Mouse (Mus musculus) limb, embryonic 10.5 days (tissue): ENCODE measurements around the gene P4ha3. TPM values are rescaled to one million over a fixed set of nuclear protein-coding genes. Genes with fewer than 3 reads are reported as not detected.
"Not testable (repeated sequence)": the region's sequence is repeated elsewhere in the genome, so short reads cannot be mapped to it uniquely, and the experiment has no call there.

Source experiments
- DNase-seq: peaks from one replicate; pipeline ENCODE4 v3.0.0-alpha.2; 2017; ENCODE audit warnings: low spot score
- H3K27ac ChIP-seq: fragments of 300-500 bp; sonication (generic); 2 replicates; pipeline ENCODE4 v1.5.1; 2016; ENCODE audit warnings: mild to moderate bottlenecking
- H3K27me3 ChIP-seq: fragments of 300-500 bp; sonication (generic); 2 replicates; pipeline ENCODE4 v1.6.1; 2016; ENCODE audit warnings: low read depth, mild to moderate bottlenecking; ENCODE audit not compliant: poor library complexity, severe bottlenecking
- H3K36me3 ChIP-seq: fragments of 300-500 bp; sonication (generic); 2 replicates; pipeline ENCODE4 v1.6.1; 2016; ENCODE audit warnings: mild to moderate bottlenecking, moderate library complexity
- H3K4me1 ChIP-seq: fragments of 300-500 bp; sonication (generic); 2 replicates; pipeline ENCODE4 v1.6.1; 2016
- H3K4me3 ChIP-seq: fragments of 300-500 bp; sonication (generic); 2 replicates; pipeline ENCODE4 v1.5.1; 2016; ENCODE audit warnings: mild to moderate bottlenecking, moderate library complexity
- H3K9me3 ChIP-seq: fragments of 300-500 bp; sonication (generic); replicated peaks from 2 replicates; pipeline ENCODE4 v1.6.1; 2016; ENCODE audit warnings: mild to moderate bottlenecking
- WGBS: fragments of 180-500 bp; shearing (Covaris S2); methylation state at CpG from one replicate; pipeline ENCODE4 v1.1.7; 2016; 5-methylcytosine and 5-hydroxymethylcytosine counted together
- polyA plus RNA-seq: library from polyadenylated mRNA; unstranded; fragments of >200 nt; fragmentation: Nextera tagmentation; extraction: Ambion mirVana; gene quantifications from 2 replicates; pipeline ENCODE4 v1.2.1, GENCODE M21; 2016

P4ha3 gene
- polyA plus RNA-seq, result 1.1 and 2.4 TPM in 2 replicates

- under 1% methylated on average over 52 of the region's 53 CpGs for WGBS
- Histone ChIP-seq H3K27me3 (peaks cover 59% of the 10 kb centered on the region), H3K36me3 (no peaks in the 10 kb centered on the region), H3K4me1 (peaks cover 37% of the 10 kb centered on the region), H3K27ac (peak within 1 kb of the TSS; percentile 89), H3K9me3 (no peaks in the 10 kb centered on the region), H3K4me3 (peak within 1 kb of the TSS; percentile 73)
- DNase-seq, result peak; percentile 67
Measured at GRCm38 (mm10) chr7:100285383-100285782, at the start of gene P4ha3. P4ha3 (plus strand) TSS chr7:100285520.

- WGBS, result 94% methylated on average over 1 of the region's 1 CpGs
Measured at GRCm38 (mm10) chr7:100238271-100238670, 47.0 kb upstream of the P4ha3 start.

GRCm38 (mm10) chr7:100240601-100241000 lies 44.7 kb upstream of the P4ha3 start:
- 65% methylated on average over 2 of the region's 2 CpGs for WGBS
- no peaks in the 10 kb centered on the region for H3K9me3 ChIP-seq
- H3K36me3 ChIP-seq, result no peaks in the 10 kb centered on the region
- no peak for DNase-seq
- H3K4me3 ChIP-seq, result no peak overlapping the region
- H3K4me1 ChIP-seq, result peaks cover 5% of the 10 kb centered on the region
- no peak overlapping the region for H3K27ac ChIP-seq
- H3K27me3 ChIP-seq, result no peaks in the 10 kb centered on the region

More at GRCm38 (mm10) chr7:100238271-100238670, 47.0 kb upstream of the P4ha3 start:
- Histone ChIP-seq H3K27ac (no peak overlapping the region), H3K27me3 (no peaks in the 10 kb centered on the region), H3K4me1 (peaks cover 5% of the 10 kb centered on the region), H3K4me3 (no peak overlapping the region), H3K36me3 (no peaks in the 10 kb centered on the region), H3K9me3 (no peaks in the 10 kb centered on the region)
- no peak for DNase-seq

GRCm38 (mm10) chr7:100243007-100243406 lies 42.3 kb upstream of the P4ha3 start:
- no peak for DNase-seq
- Histone ChIP-seq H3K4me3 (no peak overlapping the region), H3K27ac (no peak overlapping the region), H3K4me1 (peaks cover 5% of the 10 kb centered on the region), H3K27me3 (no peaks in the 10 kb centered on the region), H3K9me3 (no peaks in the 10 kb centered on the region), H3K36me3 (no peaks in the 10 kb centered on the region)
- 88% methylated on average over 1 of the region's 1 CpGs for WGBS

- 91% methylated on average over 4 of the region's 4 CpGs for WGBS
- Histone ChIP-seq H3K36me3 (no peaks in the 10 kb centered on the region), H3K27me3 (no peaks in the 10 kb centered on the region), H3K4me3 (no peak overlapping the region), H3K27ac (no peak overlapping the region), H3K4me1 (peaks cover 5% of the 10 kb centered on the region), H3K9me3 (no peaks in the 10 kb centered on the region)
- no peak for DNase-seq
Measured at GRCm38 (mm10) chr7:100244225-100244624, 41.1 kb upstream of the P4ha3 start.

- no peak for DNase-seq
- no peaks in the 10 kb centered on the region for H3K27me3 ChIP-seq
- H3K9me3 ChIP-seq, result no peaks in the 10 kb centered on the region
- no peak overlapping the region for H3K27ac ChIP-seq
- H3K4me1 ChIP-seq, result peaks cover 4% of the 10 kb centered on the region
- H3K36me3 ChIP-seq, result no peaks in the 10 kb centered on the region
- 94% methylated on average over 3 of the region's 3 CpGs for WGBS
- H3K4me3 ChIP-seq, result no peak overlapping the region
Measured at GRCm38 (mm10) chr7:100245176-100245575, 40.1 kb upstream of the P4ha3 start.

- DNase-seq, result no peak
Measured at GRCm38 (mm10) chr7:100250667-100251066, 34.7 kb upstream of the P4ha3 start.

GRCm38 (mm10) chr7:100262350-100262749 lies 23.0 kb upstream of the P4ha3 start:
- H3K27ac ChIP-seq, result no peak overlapping the region
- H3K4me3 ChIP-seq, result no peak overlapping the region
- H3K9me3 ChIP-seq, result no peaks in the 10 kb centered on the region
- DNase-seq, result no peak
- no peaks in the 10 kb centered on the region for H3K4me1 ChIP-seq
- H3K27me3 ChIP-seq, result no peaks in the 10 kb centered on the region
- H3K36me3 ChIP-seq, result peaks cover 11% of the 10 kb centered on the region
- WGBS, result 92% methylated on average over 3 of the region's 3 CpGs

More at GRCm38 (mm10) chr7:100250667-100251066, 34.7 kb upstream of the P4ha3 start:
- H3K4me1 ChIP-seq, result no peaks in the 10 kb centered on the region
- H3K27me3 ChIP-seq, result no peaks in the 10 kb centered on the region
- H3K27ac ChIP-seq, result no peak overlapping the region
- H3K36me3 ChIP-seq, result peaks cover 21% of the 10 kb centered on the region
- 92% methylated on average over 5 of the region's 5 CpGs for WGBS
- no peaks in the 10 kb centered on the region for H3K9me3 ChIP-seq
- no peak overlapping the region for H3K4me3 ChIP-seq

- H3K36me3 ChIP-seq, result peaks cover 15% of the 10 kb centered on the region
- 45% methylated on average over 17 of the region's 17 CpGs for WGBS
- DNase-seq, H3K27ac ChIP-seq, H3K4me3 ChIP-seq, H3K9me3 ChIP-seq, H3K27me3 ChIP-seq, H3K4me1 ChIP-seq: not testable (repeated sequence)
Measured at GRCm38 (mm10) chr7:100264934-100265333, 20.4 kb upstream of the P4ha3 start.

- H3K36me3 ChIP-seq, result peaks cover 8% of the 10 kb centered on the region; the same call in 1 of the 2 replicates
- H3K27me3 ChIP-seq, result no peaks in the 10 kb centered on the region
- WGBS, result 96% methylated on average over 8 of the region's 8 CpGs
- H3K4me3 ChIP-seq, result no peak overlapping the region
- no peaks in the 10 kb centered on the region for H3K4me1 ChIP-seq
- no peak for DNase-seq
- H3K9me3 ChIP-seq, result no peaks in the 10 kb centered on the region
- no peak overlapping the region for H3K27ac ChIP-seq
Measured at GRCm38 (mm10) chr7:100272369-100272768, 13.0 kb upstream of the P4ha3 start.

- 86% methylated on average over 6 of the region's 6 CpGs for WGBS
- no peak for DNase-seq
Measured at GRCm38 (mm10) chr7:100274507-100274906, 10.8 kb upstream of the P4ha3 start.

GRCm38 (mm10) chr7:100276397-100276796 lies 8.9 kb upstream of the P4ha3 start:
- H3K27me3 ChIP-seq, result no peaks in the 10 kb centered on the region

More at GRCm38 (mm10) chr7:100274507-100274906, 10.8 kb upstream of the P4ha3 start:
- Histone ChIP-seq H3K4me3 (no peak overlapping the region), H3K27ac (no peak overlapping the region), H3K27me3 (no peaks in the 10 kb centered on the region), H3K9me3 (no peaks in the 10 kb centered on the region), H3K4me1 (no peaks in the 10 kb centered on the region), H3K36me3 (peaks cover 4% of the 10 kb centered on the region; the same call in 1 of the 2 replicates)

GRCm38 (mm10) chr7:100279803-100280202 lies 5.5 kb upstream of the P4ha3 start:
- Histone ChIP-seq H3K36me3 (no peaks in the 10 kb centered on the region), H3K9me3 (no peaks in the 10 kb centered on the region), H3K27me3 (peaks cover 23% of the 10 kb centered on the region), H3K4me3 (no peak overlapping the region), H3K4me1 (no peaks in the 10 kb centered on the region), H3K27ac (no peak overlapping the region)
- WGBS, result 0% methylated on average over 1 of the region's 1 CpGs
- no peak for DNase-seq

More at GRCm38 (mm10) chr7:100276397-100276796, 8.9 kb upstream of the P4ha3 start:
- Histone ChIP-seq H3K36me3 (peaks cover 4% of the 10 kb centered on the region; the same call in 1 of the 2 replicates), H3K27ac (no peak overlapping the region), H3K4me1 (no peaks in the 10 kb centered on the region), H3K4me3 (no peak overlapping the region), H3K9me3 (no peaks in the 10 kb centered on the region)
- 42% methylated on average over 2 of the region's 2 CpGs for WGBS
- no peak for DNase-seq

- 63% methylated on average over 3 of the region's 3 CpGs for WGBS
- DNase-seq, result no peak
- Histone ChIP-seq H3K9me3 (no peaks in the 10 kb centered on the region), H3K4me3 (no peak overlapping the region), H3K27me3 (peaks cover 41% of the 10 kb centered on the region), H3K4me1 (peaks cover 11% of the 10 kb centered on the region; the same call in 1 of the 2 replicates), H3K36me3 (no peaks in the 10 kb centered on the region), H3K27ac (no peak overlapping the region)
Measured at GRCm38 (mm10) chr7:100281596-100281995, 3.7 kb upstream of the P4ha3 start.
